Mouse (Mus musculus) megakaryocyte, embryonic 14.5 days (primary cell): ENCODE measurements at regions not wholly inside any gene's neighbourhood (a gene's known extent, or its start where the extent isn't known, plus 50 kb on each side); places are given as distances from the start of the nearest gene placed in this dataset.

ENCODE experiments used
- H3K27me3 ChIP-seq: replicated peaks from 2 replicates; pipeline ENCODE3; 2012; ENCODE audit warnings: inconsistent platforms
- H3K36me3 ChIP-seq: replicated peaks from 2 replicates; pipeline ENCODE3; 2012; ENCODE audit warnings: low read length, inconsistent platforms, mixed read lengths
- H3K4me1 ChIP-seq: 2 replicates; pipeline ENCODE4 v1.6.1; 2012; ENCODE audit warnings: inconsistent platforms
- H3K4me3 ChIP-seq: replicated peaks from 2 replicates; pipeline ENCODE3; 2012; ENCODE audit warnings: moderate library complexity, mild to moderate bottlenecking, inconsistent platforms
- H3K9me3 ChIP-seq: 2 replicates; pipeline ENCODE4 v1.6.1; 2012; ENCODE audit warnings: inconsistent platforms
- FLI1 ChIP-seq: IDR thresholded peaks from 2 replicates; pipeline ENCODE4 v1.6.1; 2012; ENCODE audit warnings: low read length, inconsistent platforms, mixed read lengths
- GATA1 ChIP-seq: IDR thresholded peaks from 3 replicates; pipeline ENCODE4 v1.6.1; 2012; ENCODE audit warnings: mixed read lengths, low read length, inconsistent platforms, borderline replicate concordance

DNA sequence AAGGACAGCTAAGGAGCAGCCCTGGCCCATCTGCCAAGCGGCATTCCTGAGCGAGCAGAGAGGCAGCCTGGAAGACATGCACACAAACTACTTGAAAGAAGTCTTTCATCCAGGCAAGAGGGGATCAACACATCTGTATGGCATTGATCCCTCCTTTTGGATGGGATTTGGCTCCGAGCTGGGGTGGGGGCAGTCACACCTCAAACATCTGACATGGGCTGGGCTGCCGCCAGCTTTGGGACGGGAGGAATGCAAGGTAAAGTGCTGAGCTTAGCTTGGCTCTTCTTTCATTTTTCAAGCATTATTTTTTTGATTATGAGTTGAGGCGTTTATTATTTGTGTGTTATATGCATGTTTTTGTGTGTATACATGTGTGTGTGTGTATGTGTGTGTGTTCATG, 165.9 kb downstream of the 1500009L16Rik start:
- TF ChIP-seq GATA1, result no peak
- TF ChIP-seq FLI1, result no peak
- Histone ChIP-seq H3K36me3 (no peaks in the 10 kb centered on the region), H3K4me1 (no peaks in the 10 kb centered on the region)

DNA sequence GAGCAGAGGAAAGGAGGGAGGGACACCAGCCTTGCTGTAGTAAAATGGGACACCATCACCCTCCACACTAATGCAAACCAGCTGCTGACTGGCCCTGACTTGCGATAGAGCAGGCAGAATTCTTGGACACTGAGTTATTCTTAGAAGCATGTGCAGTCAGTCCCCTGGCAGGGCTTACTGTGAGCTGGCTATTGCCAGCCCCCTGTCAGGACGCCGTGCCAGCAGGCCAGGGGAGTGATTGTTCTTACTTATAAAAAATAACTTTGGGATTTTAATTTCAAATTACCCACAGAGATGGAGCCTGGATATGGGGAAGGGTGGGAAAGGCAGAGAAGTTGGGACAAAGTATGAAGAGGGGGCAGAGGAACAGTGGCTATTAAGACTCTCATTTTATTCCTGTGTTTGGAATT, 173.1 kb downstream of the 1500009L16Rik start:
- Histone ChIP-seq H3K9me3 (no peaks in the 10 kb centered on the region), H3K4me1 (no peaks in the 10 kb centered on the region), H3K27me3 (peaks cover 2% of the 10 kb centered on the region), H3K36me3 (no peaks in the 10 kb centered on the region), H3K4me3 (no peak overlapping the region)
- no peak for TF ChIP-seq FLI1
- TF ChIP-seq GATA1, result no peak

More for the DNA sequence above, 165.9 kb downstream of the 1500009L16Rik start:
- Histone ChIP-seq H3K9me3 (peaks cover 3% of the 10 kb centered on the region; the same call in 1 of the 2 replicates), H3K4me3 (no peak overlapping the region), H3K27me3 (no peaks in the 10 kb centered on the region)

DNA sequence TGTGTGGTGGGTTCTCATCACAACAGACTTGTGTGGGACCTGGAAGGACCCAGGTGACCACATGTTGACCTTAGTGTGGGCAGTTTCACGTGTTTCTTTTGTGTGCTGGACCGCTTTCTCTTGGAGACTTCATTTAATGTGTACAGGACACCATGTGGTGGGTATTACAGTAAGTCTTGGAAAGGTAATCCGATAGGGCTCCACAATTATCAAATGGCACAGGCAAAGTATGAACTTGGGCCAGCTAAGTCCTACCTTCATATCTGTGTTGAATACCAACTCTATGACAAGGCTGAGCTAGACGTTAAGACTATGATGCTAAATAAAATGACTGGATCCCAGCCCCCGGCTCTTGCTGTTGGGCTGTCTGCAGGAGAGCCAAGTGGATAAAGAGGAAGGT, 173.5 kb downstream of the 1500009L16Rik start:
- no peaks in the 10 kb centered on the region for H3K36me3 ChIP-seq
- no peaks in the 10 kb centered on the region for H3K9me3 ChIP-seq
- no peaks in the 10 kb centered on the region for H3K4me1 ChIP-seq
- peaks cover 2% of the 10 kb centered on the region for H3K27me3 ChIP-seq
- no peak overlapping the region for H3K4me3 ChIP-seq
- TF ChIP-seq GATA1, result no peak
- no peak for TF ChIP-seq FLI1

DNA sequence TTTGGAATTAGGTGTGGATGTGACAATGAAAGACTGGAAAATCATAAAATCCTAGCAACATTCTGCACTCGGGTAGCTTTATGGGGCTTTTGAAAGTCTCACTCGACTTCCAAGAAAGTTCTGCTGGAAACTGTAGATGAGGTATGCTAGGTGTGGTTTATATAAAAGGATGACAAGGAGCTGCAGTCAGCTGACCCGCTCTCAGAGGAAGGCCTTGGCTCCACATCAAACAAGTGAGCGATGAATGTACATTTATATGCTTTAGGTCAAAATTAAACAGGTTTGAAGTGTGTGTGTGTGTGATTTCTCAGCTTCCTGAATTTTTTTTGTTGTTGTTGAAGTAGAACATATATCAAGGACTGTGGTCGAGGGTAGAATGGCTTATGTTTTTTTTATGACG, 174.9 kb downstream of the 1500009L16Rik start:
- H3K4me3 ChIP-seq, result no peak overlapping the region
- TF ChIP-seq GATA1, result no peak
- no peak for TF ChIP-seq FLI1
- peaks cover 2% of the 10 kb centered on the region for H3K27me3 ChIP-seq
- no peaks in the 10 kb centered on the region for H3K9me3 ChIP-seq
- H3K4me1 ChIP-seq, result no peaks in the 10 kb centered on the region
- no peaks in the 10 kb centered on the region for H3K36me3 ChIP-seq

DNA sequence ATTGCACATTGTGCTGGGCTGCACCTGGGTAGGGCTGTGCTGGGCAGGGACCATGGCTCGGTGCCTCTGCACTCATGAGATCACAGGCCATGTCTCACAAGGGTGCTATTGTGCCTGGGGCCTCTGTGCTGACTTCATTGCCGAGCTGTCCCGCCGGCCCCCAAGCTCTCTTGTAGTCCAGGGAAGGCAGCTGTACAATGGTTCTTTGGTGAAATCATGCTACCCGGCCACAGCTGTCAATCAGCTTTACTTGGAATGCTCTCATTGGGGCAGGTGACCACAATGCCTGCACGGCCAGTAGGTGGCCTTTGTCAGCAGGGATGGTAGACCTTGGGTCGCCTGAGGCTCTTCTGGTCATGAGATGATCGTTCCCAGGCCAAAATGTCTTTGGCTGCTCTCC, 184.1 kb downstream of the 1500009L16Rik start:
- Histone ChIP-seq H3K4me1 (no peaks in the 10 kb centered on the region), H3K27me3 (peaks cover 5% of the 10 kb centered on the region), H3K4me3 (no peak overlapping the region), H3K36me3 (no peaks in the 10 kb centered on the region), H3K9me3 (0 out of 2 replicates have a peak, but pooled peaks cover 11% of the 10 kb centered on the region)
- no peak for TF ChIP-seq GATA1
- no peak for TF ChIP-seq FLI1

DNA sequence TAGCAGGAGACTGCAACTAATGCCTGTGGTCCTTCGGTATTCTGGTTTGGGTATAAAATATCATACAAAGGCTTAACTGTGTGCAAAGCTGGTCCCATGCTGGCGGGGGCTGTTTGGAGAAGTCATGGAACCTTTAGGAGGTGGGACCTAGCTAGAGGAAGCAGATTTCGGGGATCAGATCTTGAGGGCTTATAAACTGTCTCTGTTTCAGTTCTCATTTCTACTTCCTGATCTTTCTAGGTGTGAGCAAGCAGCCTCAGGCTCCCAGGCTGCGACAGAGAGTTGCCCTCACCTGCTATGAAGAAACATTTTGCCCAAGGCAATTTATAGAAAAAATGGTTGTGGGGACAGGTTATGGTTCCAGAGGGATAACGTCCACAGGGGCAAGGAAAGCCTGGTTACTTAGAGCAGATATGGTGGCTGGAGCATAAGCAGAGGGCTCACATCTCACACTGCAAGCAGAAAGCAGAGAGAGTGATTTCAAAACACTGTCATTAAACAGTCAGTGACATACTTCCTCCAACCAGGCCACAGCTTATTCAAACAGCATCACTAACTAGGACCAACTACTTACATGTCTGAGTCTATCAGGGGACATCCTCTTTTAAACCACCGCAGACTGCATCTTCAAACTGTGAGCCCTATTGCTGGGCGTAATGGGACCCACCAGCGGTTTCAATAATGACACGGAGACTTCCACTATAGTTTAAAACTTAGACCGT, 188.1 kb downstream of the 1500009L16Rik start:
- no peaks in the 10 kb centered on the region for H3K36me3 ChIP-seq
- H3K27me3 ChIP-seq, result peaks cover 9% of the 10 kb centered on the region
- H3K4me3 ChIP-seq, result no peak overlapping the region
- peaks cover 4% of the 10 kb centered on the region; the same call in 1 of the 2 replicates for H3K4me1 ChIP-seq
- TF ChIP-seq FLI1, result no peak
- no peak for TF ChIP-seq GATA1
- peaks cover 18% of the 10 kb centered on the region for H3K9me3 ChIP-seq

DNA sequence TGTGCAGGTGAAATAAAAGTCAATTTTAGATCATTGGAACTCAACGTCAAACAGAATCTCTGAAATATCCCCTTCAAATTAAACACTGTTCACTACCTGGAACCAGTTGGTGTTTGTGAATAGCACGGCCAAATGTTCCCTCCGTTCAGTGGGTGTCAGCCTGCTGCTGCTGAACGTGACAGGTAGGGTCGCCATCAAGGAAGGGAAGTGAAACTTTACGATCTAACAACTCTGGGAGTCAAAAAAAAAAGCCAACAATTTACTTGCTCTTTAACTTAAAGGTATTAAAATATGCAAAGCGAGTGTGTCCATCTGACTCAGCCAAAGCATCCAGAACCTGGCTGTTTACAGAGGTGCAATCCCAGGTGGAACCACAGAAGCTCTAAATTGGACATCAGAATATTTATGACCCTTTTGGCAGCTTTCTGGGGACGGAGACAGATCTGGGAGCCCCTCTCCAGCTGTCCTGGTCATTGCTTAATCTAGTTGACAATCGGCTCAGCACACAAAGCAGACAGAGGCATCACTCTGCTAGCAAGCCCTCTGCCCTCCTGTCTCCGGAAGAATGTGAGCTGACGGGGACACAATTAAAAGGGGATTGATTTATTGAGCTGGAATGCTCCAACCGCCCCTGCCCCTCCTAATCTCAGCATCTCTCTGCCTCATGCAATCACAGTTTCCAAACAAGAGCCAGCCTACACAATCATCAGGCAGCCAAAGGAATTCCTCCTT, 191.9 kb downstream of the 1500009L16Rik start:
- peaks cover 5% of the 10 kb centered on the region; the same call in 1 of the 2 replicates for H3K4me1 ChIP-seq
- peaks cover 29% of the 10 kb centered on the region for H3K9me3 ChIP-seq
- no peak for TF ChIP-seq FLI1
- TF ChIP-seq GATA1, result no peak
- H3K4me3 ChIP-seq, result no peak overlapping the region
- H3K36me3 ChIP-seq, result no peaks in the 10 kb centered on the region
- H3K27me3 ChIP-seq, result peaks cover 13% of the 10 kb centered on the region

DNA sequence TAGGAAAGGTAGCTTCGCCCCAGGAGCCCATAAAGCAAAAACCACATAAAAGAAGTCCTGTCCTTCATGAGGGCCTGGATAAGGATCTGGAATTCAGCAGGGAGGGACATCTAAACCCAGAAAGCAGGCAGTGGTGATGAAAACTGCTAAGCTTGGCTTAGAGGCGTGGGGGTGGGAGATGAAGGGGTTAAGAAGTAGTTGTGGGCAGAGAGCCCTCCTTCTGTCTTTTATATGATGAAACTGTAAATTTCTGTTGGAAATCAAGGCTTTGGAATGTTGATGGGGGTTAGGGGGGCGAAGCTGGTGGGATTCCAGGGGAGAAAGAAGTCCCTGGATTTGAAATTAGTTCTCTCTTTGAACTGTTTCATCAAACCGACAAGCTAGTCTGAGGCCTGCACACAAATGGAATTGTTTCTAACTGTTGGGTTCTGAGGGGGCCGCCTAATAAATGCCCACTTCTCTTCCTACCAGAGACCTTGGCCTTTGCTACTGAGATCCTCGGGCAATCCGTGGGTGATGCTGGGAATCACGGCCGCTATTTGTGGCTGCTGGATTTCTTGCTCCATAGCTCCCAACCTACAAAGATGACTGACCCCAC, 192.6 kb downstream of the 1500009L16Rik start:
- no peak for TF ChIP-seq GATA1
- TF ChIP-seq FLI1, result no peak
- peaks cover 36% of the 10 kb centered on the region for H3K9me3 ChIP-seq

DNA sequence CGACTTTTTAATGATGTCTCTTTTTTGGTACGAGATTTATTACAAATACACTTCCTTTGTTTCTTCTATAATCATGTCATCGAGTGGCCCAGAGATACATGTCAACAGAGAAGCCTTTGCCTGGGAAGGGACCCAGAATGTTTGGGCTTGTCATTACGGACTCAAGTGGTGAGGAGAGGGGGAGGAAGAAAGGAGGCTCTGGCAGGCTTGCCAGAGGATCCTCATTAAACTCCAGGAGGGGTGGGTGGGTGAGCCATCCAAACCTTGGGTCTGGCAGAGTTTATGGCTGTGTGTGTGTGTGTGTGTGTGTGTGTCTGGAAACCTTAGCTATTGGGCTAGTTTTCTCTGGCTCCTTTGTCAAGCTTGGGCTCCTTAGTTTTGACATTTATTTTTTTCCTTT, 204.3 kb downstream of the 1500009L16Rik start:
- no peak for TF ChIP-seq GATA1
- TF ChIP-seq FLI1, result no peak
- H3K4me3 ChIP-seq, result no peak overlapping the region

More for the DNA sequence above, 192.6 kb downstream of the 1500009L16Rik start:
- peaks cover 5% of the 10 kb centered on the region; the same call in 1 of the 2 replicates for H3K4me1 ChIP-seq
- H3K4me3 ChIP-seq, result no peak overlapping the region
- H3K27me3 ChIP-seq, result peaks cover 16% of the 10 kb centered on the region
- H3K36me3 ChIP-seq, result no peaks in the 10 kb centered on the region

More for the DNA sequence above, 204.3 kb downstream of the 1500009L16Rik start:
- no peaks in the 10 kb centered on the region for H3K36me3 ChIP-seq
- peaks cover 3% of the 10 kb centered on the region for H3K4me1 ChIP-seq
- peaks cover 5% of the 10 kb centered on the region for H3K27me3 ChIP-seq
- H3K9me3 ChIP-seq, result peaks cover 6% of the 10 kb centered on the region; the same call in 1 of the 2 replicates
